Mouse (Mus musculus): ENCODE results near the gene Ogfod2.

DNA sequence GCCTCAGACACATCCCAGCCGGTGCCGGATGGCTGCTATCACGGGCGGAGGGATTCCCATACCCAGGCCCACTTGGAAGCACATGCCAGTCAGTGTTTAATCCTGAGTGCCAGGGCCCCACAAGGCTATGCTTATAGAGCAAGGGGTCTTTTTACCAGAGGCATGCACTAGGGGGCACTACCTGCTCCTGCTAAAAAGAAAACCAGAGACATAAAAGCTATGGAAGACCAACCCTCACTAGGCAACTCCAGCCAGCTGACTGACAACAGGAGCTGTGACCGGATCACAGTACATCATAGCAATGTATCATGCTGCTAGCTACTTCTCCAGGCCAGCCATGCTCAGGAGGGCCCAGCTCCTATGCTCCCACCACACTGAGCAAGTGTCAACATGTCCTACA is 50.5 kb downstream of the Ogfod2 start:
- TF ChIP-seq EP300 (optimal IDR thresholded peaks at IDR 0.05) (no peak), CTCF (IDR thresholded peaks at IDR 0.05; ENCODE audit: low read depth) (peak; percentile 82)

Data from stomach, postnatal 0 days (tissue).